Mouse (Mus musculus): ENCODE measurements around the gene Rgs12. TPM values are rescaled to one million over a fixed set of nuclear protein-coding genes. Genes with fewer than 3 reads are reported as not detected.

The Rgs12 gene
- polyA plus RNA-seq, 1 experiment: 9.3 TPM

DNA sequence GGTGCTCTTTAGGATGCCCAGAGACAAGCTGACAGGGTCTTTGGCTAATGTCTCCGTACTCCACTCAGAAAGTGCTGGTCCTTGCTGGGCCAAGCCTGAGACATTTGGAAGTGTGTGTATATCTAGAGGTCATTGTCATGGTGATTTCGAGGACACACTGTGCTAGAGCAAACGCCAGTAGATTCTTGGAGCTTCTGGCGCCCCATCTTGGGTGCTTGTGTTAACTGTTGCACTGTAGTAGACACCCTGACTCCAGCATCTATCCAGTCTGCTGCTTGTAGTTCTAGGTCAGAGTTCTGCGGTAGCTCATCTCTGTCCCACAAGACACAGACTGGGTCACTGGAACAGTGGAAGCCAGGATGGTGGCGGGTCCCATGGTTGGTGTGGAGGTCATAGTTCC is 122.6 kb downstream of the Rgs12 start:
- no peaks in the 10 kb centered on the region for H3K4me1 ChIP-seq (ENCODE audit: control insufficient read depth)
- no peak overlapping the region for H3K4me3 ChIP-seq (replicated peaks)
- H3K36me3 ChIP-seq (ENCODE audit: control insufficient read depth): no peaks in the 10 kb centered on the region
- TF ChIP-seq TAL1 (IDR thresholded peaks at IDR 0.05; ENCODE audit: low read length) (no peak), GATA1 (IDR thresholded peaks at IDR 0.05; ENCODE audit: low read length) (no peak)
- H3K27me3 ChIP-seq (ENCODE audit: control insufficient read depth): no peaks in the 10 kb centered on the region; the same call in 1 of the 2 replicates
- H3K9me3 ChIP-seq (ENCODE audit: control insufficient read depth, low read length): no peaks in the 10 kb centered on the region

DNA sequence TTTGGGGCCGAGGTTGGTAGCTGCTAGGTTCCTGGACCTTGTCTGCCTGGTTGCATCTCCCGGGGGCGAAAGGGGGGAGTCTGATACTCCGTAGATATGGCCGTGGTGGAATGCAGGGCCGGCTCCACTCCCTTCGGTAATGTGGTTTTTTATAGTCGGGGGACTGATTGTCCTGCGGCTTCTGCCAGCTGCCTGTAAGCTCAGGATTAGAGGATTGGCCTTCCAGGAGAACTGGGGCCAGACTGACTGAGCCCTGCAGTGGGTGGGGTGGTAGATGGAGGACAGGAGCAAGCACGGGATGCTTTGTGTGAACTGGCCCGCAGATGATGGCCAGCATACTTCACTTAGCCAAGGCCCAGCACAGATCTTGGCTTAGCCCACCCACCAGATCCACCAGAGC is 124.0 kb downstream of the Rgs12 start:
- Histone ChIP-seq H3K4me1 (ENCODE audit: control insufficient read depth) (no peaks in the 10 kb centered on the region), H3K36me3 (ENCODE audit: control insufficient read depth) (no peaks in the 10 kb centered on the region), H3K4me3 (replicated peaks) (no peak overlapping the region), H3K9me3 (ENCODE audit: control insufficient read depth, low read length) (no peaks in the 10 kb centered on the region), H3K27me3 (ENCODE audit: control insufficient read depth) (no peaks in the 10 kb centered on the region; the same call in none of the 2 replicates)
- TF ChIP-seq TAL1 (IDR thresholded peaks at IDR 0.05; ENCODE audit: low read length): no peak
- no peak for TF ChIP-seq GATA1 (IDR thresholded peaks at IDR 0.05; ENCODE audit: low read length)

DNA sequence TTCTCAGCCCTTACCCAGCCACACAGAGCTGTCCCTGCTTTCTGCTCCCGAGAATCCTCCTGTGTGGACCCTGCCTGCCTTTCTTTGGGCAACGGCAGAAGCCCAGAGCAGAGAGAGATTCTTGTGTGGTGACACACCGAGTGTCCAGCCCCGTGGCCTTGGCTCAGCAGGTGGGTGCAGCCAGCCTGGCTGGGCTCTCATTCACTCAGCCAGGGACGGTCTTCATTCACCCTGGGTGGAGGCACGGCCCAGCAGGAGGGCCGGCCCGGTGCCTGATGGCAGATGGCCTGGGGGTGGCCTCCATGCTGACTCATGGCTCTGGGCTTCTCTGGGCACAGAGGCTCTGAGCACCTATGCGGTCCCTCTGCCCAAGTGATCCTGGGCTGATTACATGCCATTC is 124.7 kb downstream of the Rgs12 start:
- TF ChIP-seq GATA1 (IDR thresholded peaks at IDR 0.05; ENCODE audit: low read length): no peak
- TF ChIP-seq TAL1 (IDR thresholded peaks at IDR 0.05; ENCODE audit: low read length): no peak
- Histone ChIP-seq H3K27me3 (ENCODE audit: control insufficient read depth) (peaks cover 5% of the 10 kb centered on the region), H3K36me3 (ENCODE audit: control insufficient read depth) (no peaks in the 10 kb centered on the region), H3K4me3 (replicated peaks) (no peak overlapping the region), H3K4me1 (ENCODE audit: control insufficient read depth) (no peaks in the 10 kb centered on the region), H3K9me3 (ENCODE audit: control insufficient read depth, low read length) (no peaks in the 10 kb centered on the region)

DNA sequence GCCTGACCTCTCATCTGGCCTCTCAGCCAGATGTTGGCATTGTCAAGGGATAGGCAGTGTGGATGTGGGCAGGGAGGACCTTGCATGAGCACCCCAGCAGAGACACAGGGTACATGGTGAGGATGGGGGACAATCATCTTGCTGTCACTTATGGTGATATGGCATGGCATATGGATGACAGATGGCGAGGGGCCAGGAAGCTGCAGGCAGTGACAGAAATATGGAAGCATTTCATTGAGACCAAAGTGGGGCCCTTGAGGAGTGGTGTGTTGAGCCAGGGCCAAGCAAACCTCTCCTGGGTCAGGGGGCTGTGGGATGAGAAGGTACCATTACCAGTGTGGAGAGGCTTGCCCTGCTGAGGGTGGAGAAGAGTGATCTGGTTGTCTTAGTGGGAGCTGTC is 127.1 kb downstream of the Rgs12 start:
- peaks cover 14% of the 10 kb centered on the region for H3K27me3 ChIP-seq (ENCODE audit: control insufficient read depth)
- no peaks in the 10 kb centered on the region for H3K9me3 ChIP-seq (ENCODE audit: control insufficient read depth, low read length)
- no peaks in the 10 kb centered on the region for H3K4me1 ChIP-seq (ENCODE audit: control insufficient read depth)
- TF ChIP-seq TAL1 (IDR thresholded peaks at IDR 0.05; ENCODE audit: low read length) (no peak), GATA1 (IDR thresholded peaks at IDR 0.05; ENCODE audit: low read length) (no peak)
- no peak overlapping the region for H3K4me3 ChIP-seq (replicated peaks)
- no peaks in the 10 kb centered on the region for H3K36me3 ChIP-seq (ENCODE audit: control insufficient read depth)

DNA sequence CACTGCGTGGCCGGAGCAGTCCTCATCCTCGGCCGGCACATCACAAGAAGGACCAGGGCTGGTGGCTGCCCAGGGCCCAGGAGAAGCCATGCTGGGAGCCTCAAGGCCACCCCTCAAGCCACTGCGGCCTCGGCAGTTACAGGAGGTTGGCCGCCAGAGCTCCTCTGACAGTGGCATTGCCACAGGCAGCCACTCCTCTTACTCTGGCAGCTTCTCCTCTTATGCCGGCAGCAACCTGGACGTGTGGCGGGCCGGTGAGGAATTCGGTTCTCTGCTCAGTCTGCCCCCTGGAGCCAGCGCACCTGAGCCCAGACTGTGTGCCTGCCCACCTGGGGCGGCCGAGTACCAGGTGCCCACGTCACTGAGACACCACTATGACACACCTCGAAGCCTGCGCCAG is 129.9 kb downstream of the Rgs12 start:
- Histone ChIP-seq H3K4me1 (ENCODE audit: control insufficient read depth) (no peaks in the 10 kb centered on the region), H3K36me3 (ENCODE audit: control insufficient read depth) (no peaks in the 10 kb centered on the region), H3K9me3 (ENCODE audit: control insufficient read depth, low read length) (no peaks in the 10 kb centered on the region), H3K4me3 (replicated peaks) (no peak overlapping the region), H3K27me3 (ENCODE audit: control insufficient read depth) (peaks cover 14% of the 10 kb centered on the region)
- TF ChIP-seq GATA1 (IDR thresholded peaks at IDR 0.05; ENCODE audit: low read length) (no peak), TAL1 (IDR thresholded peaks at IDR 0.05; ENCODE audit: low read length) (no peak)

DNA sequence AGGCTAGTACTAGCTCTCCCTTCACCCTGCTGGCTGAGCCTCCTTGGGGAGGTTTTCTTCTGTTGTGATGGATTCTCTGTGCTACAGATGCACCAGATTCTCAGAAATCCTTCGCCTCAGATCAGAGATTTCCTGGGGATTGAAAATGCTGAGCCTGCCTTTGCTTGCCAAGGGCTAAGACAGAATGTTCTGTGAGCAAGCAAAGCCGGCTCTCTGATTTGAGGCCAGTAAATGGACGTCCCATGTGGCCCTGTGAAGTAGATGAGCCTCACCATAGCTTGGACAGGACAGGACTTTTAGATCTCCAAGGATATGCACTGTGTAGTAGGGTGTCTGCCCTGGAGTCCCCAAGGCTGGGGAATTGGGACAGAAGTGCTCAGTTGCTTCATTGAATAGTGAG is 135.7 kb downstream of the Rgs12 start:
- no peaks in the 10 kb centered on the region for H3K9me3 ChIP-seq (ENCODE audit: control insufficient read depth, low read length)
- H3K4me3 ChIP-seq (replicated peaks): no peak overlapping the region
- H3K27me3 ChIP-seq (ENCODE audit: control insufficient read depth): peaks cover under 1% of the 10 kb centered on the region; the same call in 1 of the 2 replicates
- peaks cover 7% of the 10 kb centered on the region for H3K4me1 ChIP-seq (ENCODE audit: control insufficient read depth)
- H3K36me3 ChIP-seq (ENCODE audit: control insufficient read depth): peaks cover 3% of the 10 kb centered on the region
- TF ChIP-seq TAL1 (IDR thresholded peaks at IDR 0.05; ENCODE audit: low read length) (no peak), GATA1 (IDR thresholded peaks at IDR 0.05; ENCODE audit: low read length) (no peak)

DNA sequence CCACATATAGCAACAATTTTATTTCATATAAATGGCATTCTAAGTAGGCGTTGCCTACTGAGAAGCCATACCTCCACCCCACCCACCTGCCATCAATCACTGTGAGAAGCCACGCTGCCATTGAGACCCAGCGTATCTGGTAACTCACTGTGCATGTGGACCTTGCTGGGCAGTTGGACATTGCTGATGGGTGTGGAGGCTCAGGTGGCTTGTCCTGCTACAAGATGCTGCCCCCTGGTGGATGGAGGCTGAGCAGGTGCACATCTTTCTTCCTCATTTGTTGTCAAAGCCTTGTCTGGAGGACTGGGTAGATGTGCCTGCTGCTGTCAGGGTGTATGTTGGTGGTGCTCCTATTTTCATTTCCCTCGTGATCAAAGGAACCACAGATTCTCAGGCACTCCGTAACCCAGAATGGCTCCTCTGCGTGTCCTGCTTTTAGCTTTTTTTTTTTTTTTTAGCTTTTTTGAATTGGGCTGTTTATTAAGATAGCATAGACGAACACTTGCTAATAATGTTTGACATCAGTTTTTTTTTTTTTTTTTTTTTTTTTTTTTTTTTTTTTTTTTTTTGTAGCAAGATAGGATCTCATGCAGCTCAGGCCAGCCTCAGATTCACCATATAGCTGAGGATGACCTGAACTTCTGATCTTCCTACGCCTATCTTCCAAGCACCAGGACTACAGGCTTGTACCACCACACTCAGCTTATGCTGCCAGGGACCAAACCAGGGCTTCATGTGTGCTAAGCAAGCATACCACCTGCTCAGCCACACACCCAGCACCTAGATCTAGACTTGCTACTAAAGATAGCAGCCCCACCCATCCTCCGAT is 139.8 kb downstream of the Rgs12 start:
- Histone ChIP-seq H3K9me3 (ENCODE audit: control insufficient read depth, low read length) (no peaks in the 10 kb centered on the region), H3K4me1 (ENCODE audit: control insufficient read depth) (peaks cover 7% of the 10 kb centered on the region), H3K27me3 (ENCODE audit: control insufficient read depth) (no peaks in the 10 kb centered on the region), H3K4me3 (replicated peaks) (no peak overlapping the region), H3K36me3 (ENCODE audit: control insufficient read depth) (peaks cover 37% of the 10 kb centered on the region)
- TF ChIP-seq TAL1 (IDR thresholded peaks at IDR 0.05; ENCODE audit: low read length) (no peak), GATA1 (IDR thresholded peaks at IDR 0.05; ENCODE audit: low read length) (no peak)

Other genes with a start within 250 kb of the Rgs12 start
- gene Htt, start 187.7 kb upstream of the Rgs12 start, polyA plus RNA-seq (2012): 0.25 and 0.27 TPM in 2 replicates
- 0.29 and 0.81 TPM in 2 replicates for gene Msantd1, start 41.4 kb upstream of the Rgs12 start, polyA plus RNA-seq (2012)
- gene Hgfac, start 92.1 kb downstream of the Rgs12 start, polyA plus RNA-seq (2012): 0.18 and 0.22 TPM in 2 replicates
- not detected in 2 replicates for gene Dok7, start 107.3 kb downstream of the Rgs12 start, polyA plus RNA-seq (2012)
- 1.3 and 2.8 TPM in 2 replicates for gene Lrpap1, start 156.3 kb downstream of the Rgs12 start, polyA plus RNA-seq (2012)